Mouse (Mus musculus) CH12F3 (cell line): ENCODE data around the gene Nfe2l1.
"Not testable (repeated sequence)": the region's sequence is repeated elsewhere in the genome, so short reads cannot be mapped to it uniquely, and the experiment has no call there.

ENCODE experiments used
- in situ Hi-C: fragments of 300-500 bp; cut with MboI; formaldehyde crosslinking; loops from 2 replicates; pipeline ENCODE4 v1.14.3; 2020; ENCODE audit warnings: low sequenced_read_pairs

Nfe2l1 gene

DNA sequence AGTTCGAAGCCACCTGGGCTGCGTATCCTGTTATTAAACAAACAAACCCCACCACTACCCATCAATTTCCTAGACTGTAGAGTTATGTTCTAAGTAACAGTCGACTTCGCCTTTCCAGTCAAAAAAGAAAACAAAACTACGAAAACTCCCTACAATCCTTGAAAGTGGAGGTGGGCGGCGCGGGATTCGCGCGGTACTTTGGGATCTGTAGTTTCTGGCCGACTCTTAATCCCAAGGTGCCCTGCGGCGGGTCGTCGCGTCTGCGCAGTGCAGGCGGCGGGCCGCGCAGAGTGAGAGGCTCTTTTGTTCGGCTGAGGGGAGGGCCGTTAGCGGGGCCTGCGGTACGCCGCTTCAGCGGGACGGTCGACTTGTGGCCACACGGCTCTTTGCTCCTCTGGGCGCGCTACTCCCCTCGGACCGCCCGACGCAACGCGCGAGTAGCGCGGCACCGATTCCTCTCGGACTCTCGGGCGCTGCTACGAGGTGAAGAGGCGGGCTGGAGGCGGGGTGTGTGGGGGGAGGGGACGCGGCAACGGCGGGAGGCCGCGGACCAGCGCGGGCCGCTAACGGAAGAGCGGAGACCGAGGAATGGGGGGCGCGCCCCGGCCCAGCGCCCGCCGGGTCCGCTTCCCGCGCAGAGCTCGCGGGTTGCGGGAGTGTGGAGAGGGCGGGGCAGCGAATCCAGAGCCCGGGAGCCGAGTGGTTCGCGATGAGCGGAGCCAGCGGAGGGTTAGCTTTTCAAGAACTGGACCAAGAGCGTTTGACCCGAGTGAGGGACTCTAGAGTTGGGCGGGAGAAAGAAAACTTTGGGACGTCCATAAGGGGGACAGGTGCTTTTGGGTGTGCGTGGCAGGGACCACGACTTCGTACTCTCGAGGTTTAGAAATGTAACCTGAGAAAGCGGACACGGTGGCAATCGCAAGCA lies 40.6 kb downstream of the Nfe2l1 start, which contains the start of gene Cbx1:
Gene Cbx1, plus strand, starts transcription at position 257 of the 925 bp plus-strand sequence.
- in situ Hi-C loops: no loop called here

DNA sequence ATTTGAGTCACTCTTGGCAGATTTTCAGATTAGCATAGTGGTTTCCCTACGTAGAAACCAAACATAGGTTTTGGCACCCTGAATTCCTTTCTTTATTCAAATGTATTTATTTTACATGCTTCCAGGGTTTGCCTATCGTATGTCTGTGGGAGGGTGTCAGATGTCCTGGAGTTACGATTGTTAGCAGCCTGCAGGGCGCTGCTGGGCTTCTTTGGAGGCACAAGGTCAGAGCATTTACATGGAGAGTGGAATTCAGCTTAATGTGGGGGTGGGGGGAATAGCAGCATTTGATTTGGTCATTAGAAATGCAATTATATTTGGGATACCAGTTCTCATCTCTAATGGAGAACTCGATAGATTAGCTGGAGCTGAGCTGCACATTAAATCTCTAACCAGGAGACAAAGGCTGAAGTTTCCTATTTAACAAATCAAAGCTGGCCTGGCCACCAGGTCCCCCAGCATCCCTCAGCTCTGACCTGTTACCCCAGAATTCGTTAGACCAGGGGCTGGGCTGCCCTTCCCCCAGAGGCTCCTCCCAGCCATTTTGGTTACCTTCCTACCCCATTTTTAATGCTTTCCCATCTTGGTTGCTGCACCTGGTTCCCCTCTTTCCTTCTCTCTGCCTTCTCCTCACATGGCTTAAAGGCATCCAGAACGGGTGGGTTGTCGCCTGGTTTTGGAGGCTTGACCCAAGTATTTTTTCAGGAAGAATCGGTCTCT lies 42.9 kb downstream of the Nfe2l1 start:
- in situ Hi-C loops: no loop called here

DNA sequence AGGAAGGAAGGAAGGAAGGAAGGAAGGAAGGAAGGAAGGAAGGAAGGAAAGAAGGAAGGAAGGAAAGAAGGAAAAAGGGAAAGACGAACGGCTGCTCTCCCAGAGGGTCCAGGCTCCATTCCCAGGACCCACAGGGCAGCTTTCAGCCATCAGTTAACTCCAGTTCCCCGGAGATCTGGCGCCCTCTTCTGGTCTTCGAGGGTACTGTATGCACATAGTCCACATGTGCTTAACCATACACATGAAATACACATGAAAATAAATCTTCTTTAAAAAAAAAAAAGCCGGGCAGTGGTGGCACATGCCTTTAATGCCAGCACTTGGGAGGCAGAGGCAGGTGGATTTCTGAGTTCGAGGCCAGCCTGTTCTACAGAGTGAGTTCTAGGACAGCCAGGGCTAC lies 44.9 kb downstream of the Nfe2l1 start:
- in situ Hi-C loops: not testable (repeated sequence)

DNA sequence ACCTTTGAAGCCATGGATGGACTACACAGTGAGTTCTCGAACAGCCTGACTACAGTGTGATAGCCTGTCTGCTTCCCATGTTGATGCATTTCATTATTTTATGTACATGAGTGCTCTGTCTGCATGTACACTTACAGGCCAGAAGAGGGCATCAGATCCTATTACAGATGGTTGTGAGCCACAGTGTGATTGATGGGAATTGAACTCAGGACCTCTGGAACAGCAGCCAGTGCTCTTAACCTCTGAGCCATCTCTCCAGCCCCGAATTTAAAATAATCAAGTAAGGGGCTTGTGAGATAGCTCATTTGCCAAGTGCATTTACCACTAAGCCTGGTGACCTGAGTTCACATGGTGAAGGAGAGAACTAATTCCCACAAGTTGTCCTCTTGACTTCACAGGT lies 48.3 kb downstream of the Nfe2l1 start:
- in situ Hi-C loops: no loop called here

DNA sequence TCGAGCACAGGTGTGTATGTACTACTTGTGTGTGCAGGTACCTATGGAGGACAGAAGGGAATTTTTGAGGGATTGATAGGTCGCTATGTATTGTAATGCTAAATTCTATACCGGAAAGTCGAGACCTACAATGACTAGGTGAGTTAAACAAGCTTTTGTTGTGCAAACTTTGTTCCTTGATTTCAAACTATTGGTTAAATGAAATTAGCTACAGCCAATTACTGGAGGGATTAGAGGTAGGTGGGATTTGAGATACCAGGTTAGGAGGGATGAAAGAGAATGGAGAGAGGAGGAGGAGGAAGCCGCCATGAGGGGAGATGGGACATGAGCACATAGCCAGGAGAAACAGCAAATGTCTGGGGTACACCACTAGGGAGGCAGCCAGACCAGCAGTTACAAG lies 49.5 kb downstream of the Nfe2l1 start:
- in situ Hi-C loops: no loop called here

DNA sequence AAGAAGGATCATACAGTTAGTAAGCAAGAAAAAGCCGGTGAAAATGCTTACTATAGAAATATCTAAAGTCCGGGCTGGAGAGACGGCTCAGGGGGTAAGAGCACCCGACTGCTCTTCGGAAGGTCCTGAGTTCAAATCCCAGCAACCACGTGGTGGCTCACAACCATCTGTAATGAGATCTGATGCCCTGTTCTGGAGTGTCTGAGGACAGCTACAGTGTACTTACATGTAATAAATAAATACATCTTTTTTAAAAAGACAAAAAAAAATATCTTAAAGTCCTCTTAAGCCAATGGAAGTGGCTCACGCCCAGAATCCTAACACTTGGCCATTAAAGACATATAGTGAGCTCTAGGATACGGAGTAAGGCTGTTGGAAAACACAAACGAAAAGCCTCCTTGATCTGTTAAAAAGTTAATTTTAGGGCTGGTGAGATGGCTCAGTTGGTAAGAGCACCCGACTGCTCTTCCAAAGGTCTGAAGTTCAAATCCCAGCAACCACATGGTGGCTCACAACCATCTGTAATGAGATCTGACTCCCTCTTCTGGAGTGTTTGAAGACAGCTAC lies 51.6 kb downstream of the Nfe2l1 start:
- in situ Hi-C loops: not testable (repeated sequence)

DNA sequence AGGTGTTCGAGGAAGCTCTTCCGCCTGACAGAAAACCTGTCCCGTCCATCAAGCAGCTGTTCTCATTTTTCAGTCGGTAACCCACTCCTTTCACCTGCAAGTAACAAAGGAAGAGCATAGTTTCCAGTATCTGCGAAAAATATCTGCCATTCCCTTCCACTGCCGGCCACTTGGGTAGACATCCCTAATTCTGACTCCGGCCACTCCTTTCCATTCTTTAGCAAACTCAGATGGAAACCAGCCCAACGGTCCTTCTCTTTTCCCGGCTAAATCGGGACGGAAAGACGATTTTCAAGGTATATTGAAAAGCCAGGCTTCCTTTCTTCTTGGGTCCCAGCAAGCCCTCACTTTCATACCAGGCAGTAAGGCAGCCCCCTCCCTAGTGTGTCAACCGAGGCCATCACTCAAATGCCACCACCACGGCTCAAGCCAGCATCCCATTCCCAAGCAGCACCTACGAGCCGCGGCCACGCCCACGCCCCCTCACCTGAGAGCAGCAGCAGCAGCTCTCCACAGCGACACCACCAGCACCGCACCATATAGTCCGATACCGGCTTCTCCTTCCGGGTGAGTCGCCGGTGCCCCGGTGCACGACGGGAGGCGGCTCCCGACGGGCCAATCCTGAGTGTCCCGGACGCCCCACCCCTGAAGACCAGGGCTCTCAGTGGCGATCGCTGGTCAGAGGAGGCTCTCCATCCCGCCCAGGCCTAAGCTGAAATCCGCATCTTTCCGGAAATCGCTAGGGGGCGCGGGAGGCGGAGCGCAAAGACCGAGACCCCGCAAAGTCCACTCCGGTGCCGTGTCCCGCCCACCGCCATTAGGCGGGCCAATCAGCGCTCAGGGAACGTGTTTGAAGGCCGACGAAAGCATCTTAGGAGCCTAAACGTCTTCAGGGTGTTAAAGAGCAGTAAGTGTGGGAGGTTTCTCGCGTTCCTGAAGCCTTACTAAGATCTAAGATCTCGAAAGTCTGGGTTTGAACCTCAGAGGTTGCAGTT lies 52.5 kb downstream of the Nfe2l1 start, which contains the start of gene Snx11:
Gene Snx11, minus strand, starts transcription at position 592 of the 995 bp plus-strand sequence.
- in situ Hi-C loops: no loop called here

DNA sequence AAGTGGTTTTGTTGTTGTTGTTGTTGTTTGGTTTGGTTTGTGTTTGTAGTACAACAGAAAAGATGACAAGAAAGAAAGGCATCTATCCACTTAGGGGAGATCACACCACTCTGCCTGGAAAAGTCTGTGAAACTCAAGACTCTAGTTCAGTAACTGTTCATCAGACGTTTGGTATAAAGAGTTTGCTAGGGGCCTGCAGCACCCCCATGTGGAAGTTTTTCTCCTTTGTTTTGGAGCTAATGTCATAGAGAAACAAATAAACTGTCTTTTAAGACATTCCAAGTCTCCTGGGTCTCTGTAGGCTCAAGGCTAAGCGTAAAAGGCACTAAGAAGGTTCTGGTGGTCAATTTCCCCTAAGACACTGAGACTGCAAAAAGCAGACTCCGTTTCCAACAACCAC lies 53.7 kb downstream of the Nfe2l1 start:
- in situ Hi-C loops: no loop called here

DNA sequence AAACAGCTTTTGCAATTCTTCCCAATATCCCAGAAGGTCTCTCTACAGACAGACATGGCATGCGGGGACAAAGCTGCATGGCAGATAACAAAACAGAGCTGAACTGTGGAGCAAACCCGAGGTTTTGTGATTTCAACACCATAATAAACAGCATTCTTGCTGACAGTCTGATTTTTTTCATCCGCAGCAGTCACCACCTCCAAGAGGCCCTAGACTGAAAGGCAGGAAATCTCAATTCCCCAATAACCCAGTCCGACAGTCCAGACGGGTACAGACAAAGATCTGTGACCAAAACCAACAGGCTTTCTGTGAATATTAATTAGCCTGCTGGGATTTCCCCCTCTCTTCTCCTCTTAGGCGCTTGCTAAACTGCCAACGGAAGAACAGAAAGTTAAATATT lies 54.1 kb downstream of the Nfe2l1 start:
- in situ Hi-C loops: no loop called here

DNA sequence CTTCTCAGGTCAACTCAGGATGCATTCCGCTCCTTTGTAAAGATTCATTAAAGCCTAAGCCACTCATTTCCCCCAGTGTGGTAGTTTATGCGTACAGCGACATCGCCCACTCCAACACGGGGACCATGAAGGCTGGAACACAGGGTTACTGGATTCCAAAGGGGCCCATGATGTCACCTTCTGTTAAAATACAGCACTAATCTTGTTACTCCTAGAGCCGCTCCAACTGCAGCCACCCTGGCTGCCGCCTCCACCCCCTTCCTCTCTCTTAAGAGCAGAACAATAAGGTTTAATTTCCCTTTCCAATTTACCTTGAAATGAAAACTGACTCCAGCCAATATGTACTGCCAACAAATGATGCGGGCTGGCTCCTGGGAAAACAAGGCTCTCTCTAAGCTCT lies 54.7 kb downstream of the Nfe2l1 start:
- in situ Hi-C loops: no loop called here

DNA sequence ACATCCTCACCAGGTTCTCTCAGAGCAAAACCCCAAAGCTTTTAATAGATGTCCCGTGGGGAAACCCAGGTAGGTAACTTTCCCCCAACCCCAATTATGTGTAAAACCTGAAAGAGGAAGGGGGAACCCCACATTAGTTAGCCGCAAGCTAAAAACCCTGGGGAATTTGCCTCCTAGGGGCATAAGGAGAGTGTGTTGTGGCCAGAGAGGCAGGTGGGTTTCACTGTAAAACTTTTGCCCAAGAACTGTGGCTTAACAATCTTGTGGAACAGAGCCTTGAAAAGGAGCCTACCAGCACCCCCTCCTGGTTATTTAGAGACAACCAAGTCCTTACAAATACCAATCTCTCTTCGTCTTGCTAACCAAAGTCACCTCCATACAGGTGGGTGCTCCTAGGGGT lies 55.2 kb downstream of the Nfe2l1 start:
- in situ Hi-C loops: no loop called here

DNA sequence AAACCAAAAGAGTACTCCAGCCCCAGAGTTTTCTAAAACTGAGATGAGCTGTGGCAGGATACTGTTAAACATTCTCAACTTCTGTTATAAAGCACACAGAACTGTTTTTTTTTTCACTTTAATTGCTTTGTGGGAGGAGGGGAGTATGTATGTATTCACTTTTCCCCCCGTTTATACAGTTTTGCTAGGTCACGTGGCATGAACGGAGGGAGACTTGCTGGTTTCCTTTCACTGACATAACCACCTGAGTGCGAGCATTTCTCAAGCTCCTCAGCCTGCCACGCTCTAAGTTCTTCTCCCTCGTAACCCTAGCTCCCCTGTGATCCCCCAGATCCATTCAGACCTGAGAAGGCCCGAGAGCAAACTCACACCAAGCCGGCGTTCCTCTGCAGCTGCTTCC lies 57.4 kb downstream of the Nfe2l1 start:
- in situ Hi-C loops: no loop called here

DNA sequence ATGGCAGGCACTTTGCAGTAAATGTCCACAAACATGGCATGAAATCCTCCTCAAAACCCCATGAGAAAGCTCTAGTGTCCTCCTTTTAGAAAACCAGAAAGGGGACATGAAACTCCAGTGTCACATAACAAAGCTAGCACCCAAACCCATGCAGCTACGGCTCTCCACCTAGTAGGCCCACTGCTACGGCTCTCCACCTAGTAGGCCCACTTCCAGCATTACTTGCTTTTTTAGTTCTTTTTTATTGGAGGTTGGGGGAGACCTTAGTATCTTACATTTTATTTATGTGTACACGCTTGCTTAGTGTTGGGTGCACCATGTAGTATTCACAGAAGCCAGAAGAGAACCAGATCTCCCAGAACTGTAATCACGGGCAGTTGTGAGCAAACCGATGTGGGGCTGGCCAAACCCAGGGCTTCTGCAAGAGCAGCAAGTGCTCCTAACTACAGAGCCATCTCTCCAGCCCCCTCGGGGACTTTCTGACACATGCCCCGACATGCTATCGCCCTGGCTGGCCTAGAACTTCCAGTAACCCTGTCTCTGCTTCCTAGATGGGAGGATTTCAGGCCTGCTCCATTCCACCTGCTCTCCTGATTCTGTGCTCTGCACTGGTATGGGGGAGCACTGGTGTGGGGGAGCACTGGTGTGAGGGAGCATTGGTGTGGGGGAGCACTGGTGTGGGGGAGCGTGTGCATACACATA lies 58.3 kb downstream of the Nfe2l1 start:
- in situ Hi-C loops: no loop called here

DNA sequence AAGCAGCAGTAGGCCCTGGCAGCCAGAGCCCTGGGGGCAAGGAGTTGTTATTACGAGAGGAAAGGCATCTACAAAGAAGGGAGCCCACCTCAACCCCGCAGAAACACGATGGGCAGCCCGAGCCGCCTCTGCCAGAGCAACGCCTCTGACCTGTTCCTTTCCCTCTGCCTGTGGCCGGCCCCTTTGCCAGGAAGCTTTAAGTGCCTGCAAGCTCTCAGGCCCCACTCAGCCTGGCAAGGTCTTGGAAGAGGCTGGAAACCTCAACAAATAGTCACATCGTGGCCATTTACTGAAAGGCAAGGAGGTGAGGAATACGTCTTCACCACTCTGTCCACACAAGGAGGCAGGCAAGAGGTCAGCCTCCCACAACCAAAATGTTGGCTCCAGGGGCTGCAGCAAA lies 61.5 kb downstream of the Nfe2l1 start:
- in situ Hi-C loops: no loop called here
